12 mouse cellular contexts compared by ENCODE assay signal in the genomic region with DNA sequence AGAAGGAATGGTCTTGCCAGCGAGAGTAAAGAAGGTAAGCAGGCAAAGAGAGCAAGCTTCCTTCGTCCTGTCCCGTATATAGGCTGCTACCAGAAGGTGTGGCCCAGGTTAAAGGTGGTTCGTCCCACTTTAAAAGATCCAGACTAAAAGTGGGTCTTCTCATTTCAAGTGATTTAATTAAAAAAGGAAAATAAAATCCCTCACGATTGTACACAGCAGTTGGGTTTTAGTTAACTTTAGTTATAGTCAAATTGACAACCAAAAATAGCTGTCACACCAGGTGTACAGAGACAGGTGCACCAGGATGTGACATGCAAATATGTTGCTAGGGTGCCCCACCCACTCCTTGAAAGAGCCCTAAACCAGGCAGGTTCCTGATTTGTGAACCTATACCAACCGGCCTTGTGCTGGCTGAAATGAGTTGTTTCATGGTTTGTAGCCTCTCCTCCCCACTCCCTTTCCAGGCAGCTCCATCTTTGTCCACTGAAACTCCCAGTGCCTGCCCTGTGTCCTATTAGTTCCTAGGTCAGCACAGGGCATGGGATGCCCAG.
"Had no signal": no experiment of that assay in that cellular context is flagged by ENCODE, and none has a peak within 500 bp of the region (broad histone marks: within the 10 kb centered on the region; RNA-seq: fewer than 3 reads in every experiment).

No protein-coding gene starts in this region.

- H3K4me1 ChIP-seq: midbrain, embryonic 10.5 days; midbrain, embryonic 15.5 days; neural tube, embryonic 13.5 days had no signal

- ATAC-seq: hindbrain, postnatal 0 days; midbrain, embryonic 15.5 days had no signal

- H3K4me3 ChIP-seq: left cerebral cortex, adult 2 months; limb, embryonic 15.5 days; liver, embryonic 13.5 days; midbrain, embryonic 10.5 days; midbrain, embryonic 15.5 days; neural tube, embryonic 13.5 days had no signal

- H3K27me3 ChIP-seq: limb, embryonic 15.5 days; liver, embryonic 13.5 days; midbrain, embryonic 15.5 days; neural tube, embryonic 13.5 days had no signal

- H3K9me3 ChIP-seq: limb, embryonic 15.5 days; liver, embryonic 13.5 days; midbrain, embryonic 10.5 days; neural tube, embryonic 13.5 days had no signal

- H3K9ac ChIP-seq: limb, embryonic 15.5 days; liver, embryonic 13.5 days; midbrain, embryonic 15.5 days; neural tube, embryonic 13.5 days had no signal

- H3K4me2 ChIP-seq: limb, embryonic 15.5 days; liver, embryonic 13.5 days; midbrain, embryonic 15.5 days; neural tube, embryonic 13.5 days had no signal

- H3K36me3 ChIP-seq: midbrain, embryonic 15.5 days; neural tube, embryonic 13.5 days had no signal

- H3K27ac ChIP-seq: hindbrain, postnatal 0 days; left cerebral cortex, adult 2 months; limb, embryonic 15.5 days; liver, embryonic 13.5 days; midbrain, embryonic 10.5 days; midbrain, embryonic 15.5 days; neural tube, embryonic 13.5 days had no signal

- DNase-seq: kidney, adult 8-10 months; kidney, postnatal 25 days; liver, embryonic 13.5 days; lung, adult 18-20 months; right cerebral cortex, postnatal 4 days; thymus, postnatal 36 days had no signal
